Mouse (Mus musculus): ENCODE data around the gene Lsamp.

DNA sequence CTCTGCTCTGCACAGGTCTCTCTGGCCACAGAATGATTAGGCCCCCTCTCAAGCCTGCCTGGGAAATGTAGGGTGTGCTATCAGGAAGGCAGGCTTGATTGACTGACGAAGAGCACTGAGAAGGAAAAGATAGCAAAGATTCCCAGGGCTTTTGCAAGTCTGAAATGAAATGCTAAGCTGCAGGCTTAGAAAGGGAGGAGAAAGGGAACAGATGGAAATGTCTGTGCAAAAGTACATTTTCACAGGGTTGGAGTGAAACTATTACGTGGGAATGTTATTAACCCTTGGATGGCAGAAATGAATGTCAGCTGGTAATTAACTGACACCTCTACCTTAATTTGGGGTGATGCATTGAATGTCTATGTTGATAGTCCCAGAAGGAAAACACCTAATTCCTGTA lies 248.9 kb downstream of the Lsamp start:
- TF ChIP-seq TAL1 (IDR thresholded peaks at IDR 0.05; ENCODE audit: low read length) (no peak), GATA1 (IDR thresholded peaks at IDR 0.05; ENCODE audit: low read length) (no peak)
